Mouse (Mus musculus): Measurements from ENCODE around the gene Prickle1. TPM values are rescaled to one million over a fixed set of nuclear protein-coding genes. Genes with fewer than 3 reads are reported as not detected.

Prickle1 gene
- polyA plus RNA-seq, 1 experiment from 2014 or later: 26.1 TPM

DNA sequence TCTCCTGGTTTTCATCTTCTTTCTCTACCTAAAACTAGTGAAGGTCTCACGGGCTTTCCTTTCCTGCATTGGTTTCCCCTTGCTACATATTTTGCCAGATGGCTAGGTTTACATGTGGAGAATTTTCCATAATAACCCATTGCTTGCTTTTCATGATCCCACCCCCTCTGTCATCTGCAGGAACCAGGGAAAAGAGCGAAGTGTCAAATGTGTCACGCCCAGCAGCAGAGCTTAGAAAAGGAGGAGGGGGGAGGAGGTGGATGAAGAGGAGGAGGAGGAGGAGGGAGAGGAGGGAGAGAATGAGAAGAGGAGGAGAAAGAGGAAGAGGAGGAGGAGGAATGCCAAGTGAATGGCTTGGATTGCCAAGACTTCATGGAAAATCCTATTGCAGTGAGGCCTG is 17.9 kb upstream of the Prickle1 start:
- Histone ChIP-seq H3K4me2 (replicated peaks; ENCODE audit: low read depth, low read length) (no peak overlapping the region), H3K4me1 (ENCODE audit: insufficient read depth, low read depth, low read length) (no peaks in the 10 kb centered on the region), H3K27me3 (replicated peaks; ENCODE audit: insufficient read depth, low read length) (no peaks in the 10 kb centered on the region), H3K9ac (replicated peaks; ENCODE audit: low read depth) (no peak overlapping the region), H3K36me3 (ENCODE audit: insufficient read depth, low read length) (no peaks in the 10 kb centered on the region), H3K9me3 (ENCODE audit: low read length) (no peaks in the 10 kb centered on the region), H3K4me3 (ENCODE audit: low read depth, low read length) (no peak overlapping the region), H3K27ac (ENCODE audit: low read length) (no peak overlapping the region)
- no peak for TF ChIP-seq CTCF (IDR thresholded peaks at IDR 0.05)
- no peak for TF ChIP-seq EP300 (IDR thresholded peaks at IDR 0.05)
- no peak for ATAC-seq
- 54% methylated on average over 3 of the region's 3 CpGs for WGBS
- no peak for DNase-seq (ENCODE audit: low spot score)

DNA sequence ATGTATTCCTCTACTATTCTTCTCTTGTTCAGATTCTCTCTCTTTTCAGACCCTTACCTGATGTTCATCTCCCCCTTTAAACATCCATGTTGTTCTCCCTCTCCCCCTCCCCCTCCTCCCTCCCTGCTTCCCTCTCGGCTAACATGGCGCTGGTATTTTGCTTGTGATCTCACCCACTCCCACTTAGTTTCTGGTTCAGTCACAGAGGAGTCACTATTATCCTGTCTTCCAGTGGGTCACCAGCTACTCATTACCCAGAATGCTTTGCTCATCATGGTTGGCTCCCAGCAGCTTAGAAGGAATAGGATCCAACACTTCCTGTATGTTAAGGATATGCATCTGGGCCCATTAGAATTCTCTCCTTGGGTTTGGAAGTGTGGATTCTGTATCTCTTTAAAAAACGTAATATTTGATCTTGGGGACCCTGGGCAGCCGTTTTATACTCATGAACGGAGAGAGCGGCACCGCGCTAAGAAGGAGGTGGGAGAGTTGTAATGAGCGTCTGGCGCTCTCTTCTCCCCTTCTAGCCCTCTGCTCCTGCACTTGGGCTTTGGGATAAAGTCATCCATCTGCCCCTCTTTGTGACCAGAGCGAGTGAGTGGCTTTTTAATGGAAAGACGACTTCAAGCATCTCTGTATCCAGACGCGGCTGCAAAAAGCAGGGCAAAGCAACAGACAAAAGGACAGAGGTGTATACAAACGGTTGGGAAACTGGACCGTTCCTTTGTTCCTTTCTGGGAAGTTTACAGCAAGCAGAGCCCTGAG is 16.0 kb upstream of the Prickle1 start:
- Histone ChIP-seq H3K27ac (ENCODE audit: low read length) (no peak overlapping the region), H3K9me3 (ENCODE audit: low read length) (no peaks in the 10 kb centered on the region)
- WGBS: 86% methylated on average over 16 of the region's 16 CpGs

DNA sequence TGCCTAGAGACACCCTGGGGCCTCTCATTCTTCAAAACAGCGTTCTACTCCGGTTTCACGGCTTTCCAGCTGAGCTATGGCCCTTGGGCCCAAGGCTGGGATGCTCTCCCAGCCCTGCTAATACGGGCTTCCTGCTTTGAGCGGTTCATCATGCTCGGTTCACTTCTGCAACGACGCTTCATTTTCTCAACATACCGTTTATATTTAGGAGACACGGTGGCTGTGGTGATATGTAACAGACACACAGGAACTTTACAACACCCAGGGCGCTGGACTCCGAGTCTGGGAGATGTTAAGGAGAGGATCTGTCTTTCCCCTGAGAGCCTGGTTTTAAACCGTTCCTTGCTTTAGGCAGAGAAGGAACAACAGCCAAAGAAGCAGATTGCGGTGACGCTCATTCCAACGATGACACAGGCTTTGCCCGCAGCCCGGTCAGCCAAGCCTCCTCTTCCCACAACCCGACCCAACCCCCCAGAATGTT is 15.1 kb upstream of the Prickle1 start:
- Histone ChIP-seq H3K27ac (ENCODE audit: low read length) (no peak overlapping the region), H3K9ac (replicated peaks; ENCODE audit: low read depth) (no peak overlapping the region), H3K27me3 (replicated peaks; ENCODE audit: insufficient read depth, low read length) (no peaks in the 10 kb centered on the region), H3K9me3 (ENCODE audit: low read length) (no peaks in the 10 kb centered on the region), H3K4me2 (replicated peaks; ENCODE audit: low read depth, low read length) (no peak overlapping the region), H3K4me3 (ENCODE audit: low read depth, low read length) (no peak overlapping the region), H3K36me3 (ENCODE audit: insufficient read depth, low read length) (no peaks in the 10 kb centered on the region), H3K4me1 (ENCODE audit: insufficient read depth, low read depth, low read length) (no peaks in the 10 kb centered on the region)
- TF ChIP-seq EP300 (IDR thresholded peaks at IDR 0.05): no peak
- no peak for TF ChIP-seq CTCF (IDR thresholded peaks at IDR 0.05)
- no peak for ATAC-seq
- peak; percentile 5 for DNase-seq (ENCODE audit: low spot score)
- WGBS: 57% methylated on average over 19 of the region's 19 CpGs

More for the DNA sequence above, 16.0 kb upstream of the Prickle1 start:
- no peaks in the 10 kb centered on the region for H3K4me1 ChIP-seq (ENCODE audit: insufficient read depth, low read depth, low read length)
- DNase-seq (ENCODE audit: low spot score): no peak
- H3K9ac ChIP-seq (replicated peaks; ENCODE audit: low read depth): no peak overlapping the region
- no peak overlapping the region for H3K4me3 ChIP-seq (ENCODE audit: low read depth, low read length)
- no peak for ATAC-seq
- H3K36me3 ChIP-seq (ENCODE audit: insufficient read depth, low read length): no peaks in the 10 kb centered on the region
- H3K4me2 ChIP-seq (replicated peaks; ENCODE audit: low read depth, low read length): no peak overlapping the region
- TF ChIP-seq CTCF (IDR thresholded peaks at IDR 0.05): no peak
- no peak for TF ChIP-seq EP300 (IDR thresholded peaks at IDR 0.05)
- no peaks in the 10 kb centered on the region for H3K27me3 ChIP-seq (replicated peaks; ENCODE audit: insufficient read depth, low read length)

DNA sequence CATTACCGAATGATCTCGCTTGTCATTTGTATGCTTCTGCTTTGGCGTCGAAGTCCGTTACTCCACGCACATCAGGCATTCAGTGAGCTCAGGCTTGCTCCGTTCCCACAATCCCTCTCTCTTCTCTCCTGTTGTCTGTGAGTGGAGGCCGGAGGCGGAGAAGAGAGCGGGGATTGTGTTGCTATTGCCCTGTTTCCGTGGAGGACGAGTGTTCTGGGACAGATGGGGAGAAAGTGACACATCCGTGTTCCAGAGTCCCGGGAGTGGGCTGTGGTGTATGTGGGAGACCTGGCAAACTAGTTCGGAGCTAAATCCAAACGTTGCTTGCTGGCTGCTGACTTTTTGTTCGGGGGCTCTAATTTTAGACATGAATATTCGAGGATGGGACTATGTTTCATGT is 14.6 kb upstream of the Prickle1 start:
- Histone ChIP-seq H3K36me3 (ENCODE audit: insufficient read depth, low read length) (no peaks in the 10 kb centered on the region), H3K27me3 (replicated peaks; ENCODE audit: insufficient read depth, low read length) (no peaks in the 10 kb centered on the region), H3K27ac (ENCODE audit: low read length) (no peak overlapping the region), H3K4me3 (ENCODE audit: low read depth, low read length) (no peak overlapping the region), H3K9me3 (ENCODE audit: low read length) (no peaks in the 10 kb centered on the region), H3K4me1 (ENCODE audit: insufficient read depth, low read depth, low read length) (no peaks in the 10 kb centered on the region), H3K4me2 (replicated peaks; ENCODE audit: low read depth, low read length) (no peak overlapping the region), H3K9ac (replicated peaks; ENCODE audit: low read depth) (no peak overlapping the region)
- TF ChIP-seq CTCF (IDR thresholded peaks at IDR 0.05) (no peak), EP300 (IDR thresholded peaks at IDR 0.05) (no peak)
- DNase-seq (ENCODE audit: low spot score) (peak; percentile 6), ATAC-seq (peak; percentile 52; the same call in 1 of the 2 replicates)
- WGBS: 77% methylated on average over 18 of the region's 18 CpGs

DNA sequence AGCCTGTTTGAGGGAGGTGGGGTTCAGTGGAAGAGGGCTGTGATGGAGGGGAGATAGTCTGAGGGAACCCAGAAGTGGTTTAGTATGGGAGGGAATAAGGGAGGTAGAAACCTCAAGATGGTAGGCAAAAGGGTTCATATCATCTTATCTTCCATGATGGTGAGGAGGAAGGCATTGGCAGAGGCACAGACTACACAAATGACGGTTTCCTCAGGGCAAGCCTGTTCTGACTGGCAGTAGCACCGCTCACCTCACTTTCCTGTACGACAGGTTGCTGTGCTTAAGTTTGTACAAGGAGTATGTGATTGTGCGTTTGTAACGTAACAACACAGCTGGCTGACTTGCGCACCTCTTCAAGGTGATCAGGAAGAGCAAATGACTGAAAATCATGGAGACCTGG is 7.2 kb upstream of the Prickle1 start:
- Histone ChIP-seq H3K9me3 (ENCODE audit: low read length) (no peaks in the 10 kb centered on the region), H3K4me3 (ENCODE audit: low read depth, low read length) (no peak overlapping the region), H3K4me2 (replicated peaks; ENCODE audit: low read depth, low read length) (no peak overlapping the region), H3K27me3 (replicated peaks; ENCODE audit: insufficient read depth, low read length) (no peaks in the 10 kb centered on the region), H3K4me1 (ENCODE audit: insufficient read depth, low read depth, low read length) (no peaks in the 10 kb centered on the region), H3K9ac (replicated peaks; ENCODE audit: low read depth) (no peak overlapping the region), H3K27ac (ENCODE audit: low read length) (no peak overlapping the region), H3K36me3 (ENCODE audit: insufficient read depth, low read length) (no peaks in the 10 kb centered on the region)
- DNase-seq (ENCODE audit: low spot score) (no peak), ATAC-seq (no peak)
- WGBS: 87% methylated on average over 6 of the region's 6 CpGs
- no peak for TF ChIP-seq EP300 (IDR thresholded peaks at IDR 0.05)
- no peak for TF ChIP-seq CTCF (IDR thresholded peaks at IDR 0.05)

DNA sequence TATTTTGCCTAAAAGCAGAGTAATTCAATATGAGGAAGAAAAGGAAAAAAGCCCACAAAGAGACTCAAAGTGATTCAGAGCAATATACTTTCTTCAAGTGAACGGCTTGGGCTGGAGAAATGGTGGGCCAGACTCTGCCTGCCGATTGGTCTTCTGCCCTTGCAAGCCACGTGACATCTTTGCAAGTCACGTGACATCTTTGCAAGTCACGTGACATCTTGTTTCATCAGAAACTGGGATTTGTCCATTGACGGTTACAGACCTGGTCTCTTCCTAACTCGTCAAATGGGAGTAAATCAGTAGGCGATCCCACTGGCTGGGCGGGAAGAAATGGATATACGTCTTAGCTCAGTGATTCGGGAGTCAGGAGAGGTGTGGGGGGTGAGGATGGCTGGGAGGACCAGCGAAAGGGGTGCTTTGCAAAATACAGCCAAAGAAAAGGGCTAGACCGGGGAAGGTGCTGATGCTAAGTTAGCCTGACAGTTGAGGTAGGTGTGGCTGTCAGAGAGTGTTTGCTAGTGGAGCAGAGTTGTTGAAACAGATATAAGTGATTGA is 5.8 kb upstream of the Prickle1 start:
- Histone ChIP-seq H3K9ac (replicated peaks; ENCODE audit: low read depth) (no peak overlapping the region), H3K27ac (ENCODE audit: low read length) (no peak overlapping the region), H3K27me3 (replicated peaks; ENCODE audit: insufficient read depth, low read length) (no peaks in the 10 kb centered on the region), H3K36me3 (ENCODE audit: insufficient read depth, low read length) (no peaks in the 10 kb centered on the region), H3K4me2 (replicated peaks; ENCODE audit: low read depth, low read length) (no peak overlapping the region), H3K9me3 (ENCODE audit: low read length) (no peaks in the 10 kb centered on the region), H3K4me3 (ENCODE audit: low read depth, low read length) (no peak overlapping the region), H3K4me1 (ENCODE audit: insufficient read depth, low read depth, low read length) (no peaks in the 10 kb centered on the region)
- 92% methylated on average over 13 of the region's 13 CpGs for WGBS
- ATAC-seq (no peak), DNase-seq (ENCODE audit: low spot score) (no peak)
- TF ChIP-seq EP300 (IDR thresholded peaks at IDR 0.05) (no peak), CTCF (IDR thresholded peaks at IDR 0.05) (no peak)

All from lung, postnatal 0 days (tissue).